Mouse (Mus musculus) kidney, adult 8-10 months (tissue): ENCODE measurements around the gene Ubap1.
A peak's percentile ranks its signal among the peaks of the same experiment; 100 is the strongest.

ENCODE experiments used
- DNase-seq, 2 experiments: peaks; one replicate each; pipeline ENCODE4 v3.0.0; 2022

The Ubap1 gene

DNA sequence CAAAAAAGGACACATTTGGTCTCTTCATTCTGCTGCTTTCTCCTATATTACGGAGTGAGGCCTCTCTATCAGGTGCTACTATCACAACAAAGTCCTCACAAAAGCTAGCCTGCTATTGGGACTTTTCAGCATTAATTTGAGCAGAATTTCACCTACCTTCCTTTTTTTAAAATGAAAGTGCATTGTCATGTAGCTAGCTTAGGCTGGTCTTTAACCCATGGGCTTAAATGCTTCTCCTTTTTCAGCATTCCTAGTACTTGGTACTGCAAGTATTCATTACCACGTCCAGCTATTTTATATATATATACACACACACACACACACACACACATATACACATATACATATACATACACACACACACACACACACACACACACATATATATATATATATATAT is 9.9 kb downstream of the Ubap1 start:
- no peak for DNase-seq

DNA sequence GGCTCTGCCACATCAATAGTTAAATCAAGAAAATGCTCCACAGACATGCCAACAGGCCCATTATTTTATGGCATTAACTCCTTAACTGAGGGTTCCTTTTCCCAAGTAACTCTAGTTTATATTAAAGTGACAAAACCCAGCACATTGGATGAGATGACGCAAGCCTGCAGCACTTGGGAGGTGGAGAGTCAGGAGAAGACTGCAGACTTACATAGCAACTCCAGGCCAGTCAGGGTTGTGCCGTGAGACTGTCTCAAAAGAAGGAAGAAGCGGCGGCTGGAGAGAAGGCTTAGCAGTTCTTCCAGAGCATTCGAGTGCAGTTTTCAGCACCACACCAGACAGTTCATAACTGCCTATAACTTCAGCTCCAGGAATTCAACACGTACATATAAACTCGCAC is 10.6 kb downstream of the Ubap1 start:
- DNase-seq = no peak

DNA sequence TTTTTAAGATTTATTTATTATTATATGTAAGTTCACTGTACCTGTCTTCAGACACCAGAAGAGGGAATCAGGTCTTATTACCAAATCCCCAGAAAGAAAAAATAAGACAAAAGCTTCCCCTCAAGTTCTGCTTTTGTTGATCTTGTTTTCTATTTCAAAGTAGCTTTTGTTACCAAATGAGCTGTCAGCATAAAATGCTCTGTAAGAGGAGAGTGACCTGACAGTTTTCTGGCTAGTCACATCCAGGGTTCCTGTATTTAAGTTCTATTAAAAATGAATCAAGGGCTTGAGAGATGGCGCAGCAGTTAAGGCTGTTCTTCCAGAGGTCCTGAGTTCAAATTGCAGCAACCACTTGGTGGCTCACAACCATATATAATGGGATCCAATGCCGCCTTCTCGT is 12.3 kb downstream of the Ubap1 start:
- DNase-seq = no peak

DNA sequence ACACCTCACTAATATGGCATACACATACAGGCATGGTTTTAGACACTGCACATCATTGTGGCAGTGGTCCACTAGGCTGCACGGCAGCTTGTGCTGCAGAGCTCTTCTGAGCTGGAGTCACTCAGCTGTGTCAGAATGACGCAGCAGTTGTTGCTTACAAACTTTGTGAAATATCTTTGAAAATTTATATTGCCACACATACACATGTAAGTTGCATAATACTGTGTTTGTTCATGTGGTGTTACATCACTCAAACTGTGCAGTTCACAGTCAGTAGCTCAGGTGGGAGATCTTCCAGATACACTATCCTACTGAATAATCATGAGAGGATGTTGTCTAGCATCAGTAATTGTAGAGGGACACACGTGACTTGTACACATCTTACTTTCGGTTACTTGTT is 19.4 kb downstream of the Ubap1 start:
- DNase-seq = no peak

DNA sequence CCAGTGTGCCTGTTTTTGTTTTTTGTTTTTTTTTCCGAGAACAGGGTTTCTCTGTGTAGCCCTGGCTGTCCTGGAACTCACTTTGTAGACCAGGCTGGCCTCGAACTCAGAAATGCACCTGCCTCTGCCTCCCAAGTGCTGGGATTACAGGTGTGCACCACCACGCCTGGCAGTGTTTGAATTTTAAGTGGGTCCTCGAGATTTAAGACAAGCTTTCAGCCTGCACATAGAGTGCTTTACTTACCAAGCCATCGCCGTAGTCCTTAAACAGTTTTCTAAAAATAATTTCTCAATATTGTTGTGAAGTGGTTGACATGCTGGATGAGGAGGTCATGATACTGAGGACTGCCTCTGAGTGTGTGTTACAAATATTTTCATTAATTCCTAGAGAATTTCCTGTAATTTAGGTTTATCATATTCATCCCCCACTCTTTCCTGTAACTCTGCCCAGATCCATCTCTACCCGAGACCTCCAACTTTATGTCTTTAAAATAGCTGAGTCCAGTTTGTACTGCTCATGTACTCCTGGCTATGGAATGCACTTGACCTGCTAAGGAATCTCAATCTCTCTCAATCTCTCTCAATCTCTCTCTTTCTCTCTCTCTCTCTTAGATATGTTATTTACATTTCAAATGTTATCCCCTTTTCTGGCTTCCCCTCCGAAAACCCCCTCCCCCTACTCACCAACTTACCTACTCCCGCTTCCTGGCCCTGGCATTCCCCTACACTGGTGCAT is 21.1 kb downstream of the Ubap1 start:
- no peak for DNase-seq

DNA sequence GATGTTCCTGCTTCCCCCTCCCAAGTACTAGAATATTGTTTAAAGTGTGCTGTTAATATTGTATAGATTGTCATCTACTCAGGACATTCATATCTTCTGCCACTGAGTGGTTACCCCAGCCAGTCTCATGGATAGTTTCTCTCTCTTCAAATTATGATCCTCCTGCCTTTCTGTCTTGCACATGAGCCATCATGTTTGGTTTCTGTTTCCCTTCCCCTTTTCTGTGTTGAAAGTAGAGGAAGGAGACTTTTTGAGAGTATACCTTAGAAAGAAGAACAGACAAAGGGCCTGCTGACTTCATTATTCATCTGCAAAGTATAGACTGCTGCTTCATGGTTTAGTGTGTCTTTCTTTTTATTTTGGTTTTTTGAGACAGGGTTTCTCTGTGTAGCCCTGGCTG is 28.8 kb downstream of the Ubap1 start:
- DNase-seq = no peak

DNA sequence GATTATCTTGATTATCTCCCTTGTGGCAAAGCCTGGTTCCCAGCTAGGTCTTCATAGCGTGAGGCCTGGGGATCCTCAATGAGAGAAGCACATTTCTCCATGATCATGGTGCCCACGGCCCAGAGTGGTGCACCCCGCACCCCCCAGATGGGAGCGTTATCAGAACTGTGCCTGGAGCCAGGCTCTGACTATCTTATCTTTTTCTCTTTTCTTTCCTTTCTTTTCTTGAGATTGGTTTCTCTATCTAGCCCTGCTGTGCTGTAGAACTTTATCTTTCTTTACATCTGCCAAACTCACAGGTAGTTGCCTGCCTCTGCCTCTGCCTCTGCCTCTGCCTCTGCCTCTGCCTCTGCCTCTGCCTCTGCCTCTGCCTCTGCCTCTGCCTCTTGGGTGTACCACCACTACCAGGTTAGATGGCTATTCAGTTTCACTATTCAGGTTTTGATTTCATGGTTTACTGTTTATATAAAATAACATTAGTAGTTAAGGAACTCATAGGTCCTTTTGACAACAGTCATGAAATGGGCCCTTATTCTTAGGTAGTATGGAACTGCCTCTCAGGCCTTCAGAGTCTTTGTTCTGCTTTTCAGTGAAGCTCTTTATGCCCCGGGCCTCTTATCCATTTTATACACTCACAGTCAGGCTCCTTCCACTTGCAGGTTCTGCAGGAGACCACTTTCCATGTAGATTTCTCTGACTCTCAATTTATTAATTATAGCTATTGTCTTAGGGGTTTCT is 32.6 kb downstream of the Ubap1 start:
- DNase-seq = no peak

DNA sequence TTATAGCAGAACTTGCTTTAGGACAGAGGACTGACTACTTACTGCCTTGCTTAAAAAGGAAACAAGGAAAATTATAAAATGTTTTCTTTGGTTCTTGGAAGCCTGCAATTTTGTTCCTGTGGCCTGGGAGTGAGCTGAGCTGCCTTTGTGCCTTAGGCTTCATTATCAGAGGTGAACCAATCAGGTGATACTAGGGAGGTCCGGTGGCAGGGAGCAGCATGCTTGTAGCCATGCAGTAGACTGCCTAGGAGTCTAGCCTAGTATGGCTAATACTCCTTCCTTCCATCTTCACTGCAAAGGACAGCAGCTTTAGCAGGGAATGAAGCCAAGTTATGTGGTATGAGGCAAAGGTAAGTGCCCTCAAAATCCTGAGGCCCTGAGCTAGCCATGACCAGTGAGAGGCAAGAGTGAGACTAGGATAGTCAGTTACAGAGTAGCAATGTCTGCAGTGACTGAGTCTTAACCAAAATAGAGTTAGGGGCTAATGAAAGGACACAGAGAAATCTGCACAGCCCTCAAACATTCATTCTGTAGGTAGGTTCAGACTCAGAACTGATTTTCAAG is 37.7 kb downstream of the Ubap1 start:
- peak; percentile 16 to 26 for DNase-seq

DNA sequence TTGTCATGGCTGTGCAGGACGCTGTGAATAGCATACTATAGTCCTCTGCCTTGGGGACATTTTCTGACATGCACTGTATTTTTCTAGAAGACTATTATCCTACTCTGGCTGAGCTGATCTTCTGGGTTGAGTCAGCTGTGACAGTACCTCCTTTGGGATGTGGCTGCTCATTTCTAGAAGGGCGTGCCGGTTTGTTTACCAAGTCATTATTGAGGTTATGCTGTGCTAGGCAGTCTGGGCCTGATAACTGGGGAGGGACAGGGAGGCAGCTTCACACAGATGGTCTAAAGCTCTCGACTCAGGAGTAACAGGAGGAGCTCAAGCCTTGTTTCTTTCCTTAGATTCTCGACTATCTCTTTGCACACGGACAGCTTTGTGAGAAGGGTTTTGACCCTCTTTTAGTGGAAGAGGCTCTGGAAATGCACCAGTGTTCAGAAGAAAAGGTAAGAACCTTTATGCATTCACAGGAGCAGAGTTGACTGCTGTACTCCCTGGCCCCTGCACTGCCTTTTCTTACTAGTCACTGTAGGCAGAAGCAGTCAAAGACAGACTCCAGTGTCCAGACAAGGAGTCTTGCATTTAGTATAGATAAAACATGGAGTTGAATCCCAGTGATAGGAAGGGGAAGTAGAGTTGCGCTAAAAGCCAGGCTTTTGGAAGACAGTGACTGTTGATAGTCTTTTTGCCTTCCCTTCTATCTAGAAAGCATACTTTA is 39.1 kb downstream of the Ubap1 start:
- no peak for DNase-seq

DNA sequence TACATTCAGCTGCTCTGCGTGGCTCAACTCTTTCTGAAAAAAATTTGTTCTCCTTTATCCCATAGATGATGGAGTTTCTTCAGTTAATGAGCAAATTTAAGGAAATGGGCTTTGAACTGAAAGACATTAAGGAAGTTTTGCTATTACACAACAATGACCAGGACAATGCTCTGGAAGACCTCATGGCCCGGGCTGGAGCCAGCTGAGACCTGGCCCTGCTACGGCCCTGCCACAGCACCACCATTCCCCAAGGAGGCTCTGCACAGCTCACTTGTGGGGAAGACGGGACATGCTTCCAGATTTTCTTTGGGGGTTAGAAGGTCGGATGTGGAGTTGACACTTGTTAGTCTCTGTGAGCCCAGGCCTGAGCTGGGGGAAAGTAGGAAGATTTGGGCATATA is 39.8 kb downstream of the Ubap1 start:
- DNase-seq = no peak

DNA sequence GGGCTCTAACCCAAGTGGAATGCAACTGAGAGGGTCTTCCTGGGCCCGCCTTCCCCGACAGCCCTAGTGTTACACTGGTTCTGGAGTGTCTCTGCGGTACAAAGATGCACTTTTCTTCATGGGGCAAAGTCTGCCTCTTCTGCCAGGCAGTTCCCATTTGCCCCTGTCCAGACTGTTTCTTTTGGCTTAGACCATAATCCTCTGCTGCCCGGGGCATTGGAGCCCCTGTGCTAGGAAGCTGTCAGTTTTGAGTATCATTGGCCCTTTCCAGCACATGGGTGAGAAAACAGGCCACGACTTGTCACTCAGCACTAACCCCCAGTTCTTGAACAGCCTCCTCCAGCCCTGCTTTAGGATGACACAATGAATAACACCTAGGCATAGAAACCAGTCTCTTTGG is 40.4 kb downstream of the Ubap1 start:
- DNase-seq = peak; percentile 24 to 28

DNA sequence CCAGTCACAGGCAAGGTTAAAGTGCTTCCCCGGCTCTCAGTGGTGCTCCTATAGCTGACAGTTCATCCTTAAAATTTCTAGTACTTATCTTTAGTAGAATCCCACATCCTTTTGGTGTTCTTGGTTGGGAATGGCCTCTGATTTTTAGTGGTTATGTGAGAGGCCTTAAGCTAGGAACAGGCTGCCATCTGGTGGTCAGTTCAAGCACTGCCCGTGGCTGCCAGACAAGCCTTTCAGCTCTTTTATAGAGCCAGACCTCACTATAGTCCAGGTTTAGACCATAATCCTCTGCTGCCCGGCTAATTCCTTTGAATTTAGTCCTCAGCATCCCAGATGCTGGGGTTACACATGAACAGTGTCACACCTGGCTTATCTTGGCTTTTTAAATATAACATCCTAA is 41.3 kb downstream of the Ubap1 start:
- DNase-seq = peak; percentile 63 to 89

DNA sequence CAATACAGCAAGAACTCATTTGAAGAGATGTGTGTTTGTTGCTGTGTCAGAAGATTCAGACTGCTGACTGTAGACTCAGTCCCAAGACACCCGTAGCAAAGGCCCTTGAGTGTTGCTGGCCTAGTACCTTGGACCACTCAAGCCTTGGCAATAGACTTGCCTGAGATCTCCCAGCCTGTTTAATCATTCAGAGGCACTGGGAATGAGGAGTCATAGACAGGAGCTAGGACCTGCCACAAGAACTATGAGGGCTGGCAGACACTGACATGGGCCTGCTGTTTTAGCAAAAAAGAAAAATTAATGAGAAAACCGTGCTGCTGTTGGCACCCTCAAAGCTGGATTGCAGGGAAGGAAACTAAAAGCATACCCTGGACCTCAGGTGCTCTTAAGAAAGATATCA is 42.2 kb downstream of the Ubap1 start:
- no peak for DNase-seq

DNA sequence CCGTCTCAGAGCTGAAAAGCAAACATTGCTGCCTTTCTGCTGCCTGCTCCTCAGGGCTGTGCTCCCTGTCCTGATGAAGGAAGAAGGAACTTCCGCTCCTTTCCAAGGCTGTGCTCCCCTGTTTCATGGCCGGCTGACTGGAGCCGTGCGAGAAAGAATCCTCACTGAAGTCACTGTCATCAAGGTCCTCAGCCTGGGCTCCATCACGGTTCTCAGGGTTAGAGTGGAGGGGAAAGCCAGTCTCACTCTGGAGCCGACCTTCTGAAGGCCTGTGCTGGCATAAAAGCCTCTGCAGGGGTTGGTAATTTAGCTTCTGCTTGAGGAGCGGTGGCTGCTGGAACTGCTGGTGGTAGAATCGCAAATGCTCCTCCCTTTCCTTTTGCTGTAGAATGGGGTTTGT is 45.9 kb downstream of the Ubap1 start:
- no peak for DNase-seq

DNA sequence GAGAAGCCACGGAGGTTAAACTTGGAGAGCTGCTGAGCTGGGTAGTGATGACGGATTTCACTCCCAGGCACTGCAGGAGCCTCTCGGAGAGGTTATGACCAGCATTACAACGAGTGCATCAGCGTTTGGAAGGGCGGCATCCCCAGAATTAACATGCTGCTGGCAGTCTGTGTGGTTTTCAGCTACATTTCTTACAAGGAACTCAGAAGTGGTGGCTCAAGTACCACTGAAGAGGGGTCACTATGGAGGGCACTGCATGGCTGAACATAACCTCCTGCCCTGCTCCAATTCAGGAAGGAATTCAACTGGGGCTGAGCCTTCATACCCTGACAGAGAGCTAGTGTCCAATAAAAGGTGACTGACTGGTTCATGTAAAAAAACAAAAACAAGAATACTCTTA is 49.6 kb downstream of the Ubap1 start:
- no peak for DNase-seq

DNA sequence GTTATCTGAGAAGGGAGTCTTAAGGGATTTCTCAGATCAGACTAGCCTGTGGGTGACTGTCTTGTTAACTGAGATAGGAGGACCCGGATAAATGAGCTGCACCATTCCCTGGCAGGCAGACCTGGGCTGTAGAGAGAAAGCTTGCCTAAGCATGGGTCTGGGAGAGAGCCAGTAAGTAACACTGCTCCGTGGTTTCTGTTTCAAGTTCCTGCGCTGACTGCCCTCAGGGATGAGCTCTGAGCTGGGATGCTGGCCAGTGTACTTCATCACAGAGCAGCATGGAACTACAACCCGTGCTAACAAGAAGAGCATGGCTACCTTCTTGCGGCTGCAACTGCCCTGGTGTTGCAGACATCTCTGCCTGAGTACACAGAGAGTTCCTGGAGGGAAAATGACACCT is 51.1 kb downstream of the Ubap1 start:
- no peak for DNase-seq

DNA sequence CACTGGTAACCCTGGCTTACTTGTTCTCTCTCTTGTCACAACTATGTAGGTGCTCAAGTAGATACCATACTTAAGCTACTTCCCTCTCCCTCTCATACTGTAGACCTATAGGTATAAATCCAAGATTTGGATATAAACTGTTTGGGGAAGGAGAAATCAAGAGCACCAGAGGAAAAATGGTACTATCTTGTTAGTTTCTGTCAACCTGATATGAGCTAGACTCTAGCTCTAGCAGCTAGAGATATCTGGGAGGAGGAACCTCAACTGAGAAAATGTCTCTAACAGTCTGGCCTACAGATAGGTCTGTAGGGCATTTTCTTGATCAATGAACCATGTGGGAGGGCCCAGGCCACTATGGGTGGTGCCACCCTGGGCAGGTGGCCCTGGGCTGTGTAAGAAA is 52.4 kb downstream of the Ubap1 start:
- no peak for DNase-seq

DNA sequence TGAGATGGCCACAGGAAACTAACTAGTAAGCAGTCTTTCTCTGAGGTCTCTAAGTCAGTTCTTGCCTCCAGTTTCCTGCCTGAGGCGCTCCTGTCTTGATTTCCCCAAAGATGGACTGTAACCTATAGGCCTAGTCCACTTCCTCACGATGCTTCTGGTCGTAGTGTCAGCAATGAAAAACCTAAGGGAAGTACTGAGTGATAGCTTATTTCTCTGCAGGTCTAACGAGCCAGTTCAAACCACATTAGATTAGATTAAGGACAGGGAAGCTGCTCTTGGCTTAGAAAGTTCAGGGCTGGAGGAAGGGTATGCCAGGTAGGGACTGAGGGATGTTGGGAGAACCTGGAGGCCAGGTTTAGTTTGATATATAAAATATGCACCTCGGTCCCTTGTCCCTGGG is 52.8 kb downstream of the Ubap1 start:
- DNase-seq = no peak

DNA sequence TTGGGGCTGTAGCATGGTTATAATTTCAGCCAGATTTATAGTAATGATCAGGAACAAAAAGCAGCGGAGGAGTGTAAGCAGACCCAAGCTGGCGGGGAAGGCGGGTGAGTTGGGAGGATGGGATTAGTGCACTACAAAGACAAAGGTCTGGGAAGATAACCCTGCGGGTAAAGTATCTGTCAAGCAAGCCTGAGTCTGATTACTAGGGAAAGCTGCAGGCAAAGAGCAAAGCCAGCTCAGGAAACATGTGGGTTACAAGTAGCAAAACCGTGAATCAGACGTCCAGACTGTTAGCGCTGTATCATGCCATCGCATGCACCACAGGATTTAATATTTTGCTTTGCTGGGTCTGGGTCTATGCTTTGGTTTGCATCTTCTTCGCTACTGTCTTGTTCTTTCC is 57.8 kb downstream of the Ubap1 start:
- no peak for DNase-seq

DNA sequence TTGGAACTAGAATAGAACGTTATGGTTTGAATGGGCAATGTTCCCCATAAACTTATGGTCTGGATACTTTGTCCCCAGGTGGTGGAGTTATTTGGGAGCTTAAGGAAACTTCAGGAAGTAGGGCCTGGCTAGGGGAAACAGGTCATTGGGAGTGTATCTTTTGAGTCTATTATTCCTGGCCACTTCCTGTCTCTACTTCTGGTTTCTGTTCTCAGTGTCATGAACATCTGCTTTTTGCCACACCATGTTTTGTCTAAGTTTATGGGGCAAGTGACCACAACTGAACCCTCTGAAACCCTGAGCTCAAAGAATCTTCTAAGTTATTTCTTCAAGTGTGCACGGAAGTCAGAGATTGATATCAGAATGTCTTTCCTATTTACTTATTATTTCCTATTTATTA is 58.6 kb downstream of the Ubap1 start:
- no peak for DNase-seq

DNA sequence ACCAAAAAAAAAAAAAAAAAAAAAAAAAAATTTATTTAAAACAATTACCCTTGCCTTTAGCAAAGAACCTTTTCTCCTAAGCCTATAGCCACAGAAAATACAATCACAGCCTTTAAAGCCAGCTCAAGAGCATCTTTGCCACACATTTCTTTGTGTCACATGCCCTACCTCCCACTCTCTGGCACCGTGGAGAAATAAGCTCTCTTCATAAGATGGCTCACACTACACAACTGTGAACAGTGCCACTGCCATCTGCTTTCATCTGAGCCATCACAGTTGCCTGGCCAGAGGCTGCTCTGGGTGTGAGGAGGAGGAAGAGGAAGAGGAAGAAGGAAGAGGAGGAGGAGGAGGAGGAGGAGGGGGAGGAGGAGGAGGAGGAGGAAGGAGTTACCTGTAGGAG is 60.5 kb downstream of the Ubap1 start:
- no peak for DNase-seq

DNA sequence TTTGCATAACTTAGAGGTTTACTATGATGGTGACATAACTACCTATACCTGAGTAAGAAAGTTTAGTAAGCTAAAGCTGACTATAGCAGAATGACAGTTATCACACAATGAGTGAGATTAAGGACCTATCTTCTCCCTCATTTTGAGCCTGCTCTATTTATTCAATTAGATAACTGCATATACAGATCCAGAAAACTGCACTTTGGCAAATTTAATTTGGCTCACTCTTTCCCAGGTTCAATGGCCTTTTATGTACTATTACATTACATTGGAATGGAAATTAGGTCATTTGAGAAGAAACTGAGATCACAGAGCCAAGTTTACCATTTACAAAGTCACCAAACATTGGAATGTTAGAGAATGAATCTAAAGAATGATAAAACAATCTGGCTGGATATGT is 68.2 kb downstream of the Ubap1 start:
- DNase-seq = no peak

DNA sequence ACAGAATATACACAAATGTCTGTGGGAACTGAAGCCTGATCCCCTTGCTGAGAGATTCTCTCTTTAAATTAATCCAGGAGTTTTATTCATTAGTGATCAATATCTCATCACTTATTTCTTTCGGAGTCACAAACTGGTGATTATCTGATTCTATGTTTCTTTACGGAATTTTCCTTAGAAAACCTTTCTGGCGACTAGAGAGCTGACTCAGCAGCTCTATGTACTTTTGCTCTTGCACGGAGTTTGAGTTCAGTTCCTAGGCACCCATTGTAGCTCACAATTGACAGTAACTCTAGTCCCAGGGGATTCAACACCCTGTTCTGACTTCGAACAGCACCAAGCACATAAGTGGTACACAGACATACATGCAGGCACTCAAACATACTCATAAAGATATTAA is 90.1 kb downstream of the Ubap1 start:
- DNase-seq = no peak
